Mouse (Mus musculus) heart, embryonic 14.5 days (tissue): ENCODE measurements around the gene Cnpy4. TPM values are rescaled to one million over a fixed set of nuclear protein-coding genes. Genes with fewer than 3 reads are reported as not detected.
"Not testable (repeated sequence)": the region's sequence is repeated elsewhere in the genome, so short reads cannot be mapped to it uniquely, and the experiment has no call there.

Experiments used
- ATAC-seq: fragments of 200-750 bp; cut with Nextera tagmentation; 2 replicates; pipeline ENCODE4 v1.8.0; 2017; ENCODE audit warnings: low read depth, moderate TSS enrichment; ENCODE audit not compliant: insufficient number of reproducible peaks, insufficient read depth, low FRiP score
- H3K27ac ChIP-seq, 2 experiments: fragments of 200-500 bp in 1 of 2; fragments of 300-500 bp in 1 of 2; sonication (generic) in 1 of 2; replicated peaks in 1 of 2; 2 replicates each; pipeline ENCODE4 v1.5.1; 2012 to 2014; ENCODE audit warnings: low read depth in 2 of 2, low read length in 2 of 2, control low read depth in 1 of 2, mild to moderate bottlenecking in 1 of 2, mixed read lengths in 1 of 2; ENCODE audit not compliant: control insufficient read depth in 1 of 2, insufficient read depth in 1 of 2
- H3K27me3 ChIP-seq: fragments of 300-500 bp; sonication (generic); 2 replicates; pipeline ENCODE4 v1.6.1; 2014; ENCODE audit warnings: mild to moderate bottlenecking, low read length, control low read depth; ENCODE audit not compliant: control insufficient read depth, insufficient read depth
- H3K36me3 ChIP-seq: fragments of 300-500 bp; sonication (generic); 2 replicates; pipeline ENCODE4 v1.6.1; 2014; ENCODE audit warnings: mild to moderate bottlenecking, control low read depth, low read length, mixed read lengths; ENCODE audit not compliant: control insufficient read depth, insufficient read depth
- H3K4me1 ChIP-seq, 2 experiments: fragments of 200-500 bp in 1 of 2; fragments of 300-500 bp in 1 of 2; sonication (generic) in 1 of 2; 2 replicates each; pipeline ENCODE4 v1.6.1; 2012 to 2014; ENCODE audit warnings: low read length in 2 of 2, control low read depth in 1 of 2, mixed read lengths in 1 of 2; ENCODE audit not compliant: control insufficient read depth in 2 of 2, insufficient read depth in 2 of 2
- H3K4me2 ChIP-seq: fragments of 300-500 bp; sonication (generic); 2 replicates; pipeline ENCODE4 v1.6.1; 2014; ENCODE audit warnings: mild to moderate bottlenecking, low read length
- H3K4me3 ChIP-seq, 2 experiments: fragments of 200-500 bp in 1 of 2; fragments of 300-500 bp in 1 of 2; sonication (generic) in 1 of 2; 2 replicates each; pipeline ENCODE4 v1.5.1; 2012 to 2014; ENCODE audit warnings: low read length in 2 of 2, mild to moderate bottlenecking in 2 of 2, control low read depth in 1 of 2, low read depth in 1 of 2, moderate library complexity in 1 of 2; ENCODE audit not compliant: control insufficient read depth in 1 of 2, insufficient read depth in 1 of 2
- H3K9ac ChIP-seq: fragments of 300-500 bp; sonication (generic); 2 replicates; pipeline ENCODE4 v1.6.1; 2014; ENCODE audit warnings: mild to moderate bottlenecking, low read length
- H3K9me3 ChIP-seq: fragments of 300-500 bp; sonication (generic); 2 replicates; pipeline ENCODE4 v1.6.1; 2016; ENCODE audit warnings: low read length, control low read depth; ENCODE audit not compliant: control insufficient read depth
- WGBS: fragments of 180-500 bp; shearing (Covaris S2); extraction: QIAGEN DNeasy Blood & Tissue Kit; methylation state at CpG from one replicate; pipeline ENCODE4 v1.1.7; 2014; 5-methylcytosine and 5-hydroxymethylcytosine counted together
- polyA plus RNA-seq: library from polyadenylated mRNA; unstranded; fragments of >200 nt; fragmentation: Nextera tagmentation; extraction: Ambion mirVana; gene quantifications from 2 replicates; pipeline ENCODE4 v1.2.1, GENCODE M21; 2014

Gene Cnpy4
- polyA plus RNA-seq, 1 experiment from 2014 or later, result 22.8 TPM

DNA sequence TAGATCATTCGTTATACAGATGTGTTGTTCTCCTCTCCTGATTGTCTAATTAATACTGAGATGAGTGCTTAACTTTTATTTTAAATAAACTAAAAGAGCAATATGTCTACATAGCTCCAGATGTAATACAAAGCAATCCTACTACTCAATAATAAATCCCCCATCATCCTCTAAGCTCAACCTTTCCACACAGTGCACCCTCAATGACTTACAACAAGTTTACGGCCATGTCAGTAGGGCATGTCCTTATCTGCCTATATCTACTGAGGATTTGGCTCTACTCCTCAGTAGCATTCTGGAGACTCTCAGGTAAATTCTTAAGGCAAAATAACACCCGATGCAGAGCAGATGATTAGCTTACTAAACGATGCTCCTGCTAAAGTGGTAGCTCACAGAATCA lies 20.6 kb downstream of the Cnpy4 start:
- no peak for ATAC-seq
- Histone ChIP-seq H3K36me3 (no peaks in the 10 kb centered on the region), H3K4me1 (no peaks in the 10 kb centered on the region), H3K4me3 (no peak overlapping the region), H3K9ac (no peak overlapping the region), H3K27me3 (no peaks in the 10 kb centered on the region), H3K9me3 (peaks cover 17% of the 10 kb centered on the region), H3K27ac (no peak overlapping the region), H3K4me2 (no peak overlapping the region)
- 73% methylated on average over 4 of the region's 4 CpGs for WGBS

DNA sequence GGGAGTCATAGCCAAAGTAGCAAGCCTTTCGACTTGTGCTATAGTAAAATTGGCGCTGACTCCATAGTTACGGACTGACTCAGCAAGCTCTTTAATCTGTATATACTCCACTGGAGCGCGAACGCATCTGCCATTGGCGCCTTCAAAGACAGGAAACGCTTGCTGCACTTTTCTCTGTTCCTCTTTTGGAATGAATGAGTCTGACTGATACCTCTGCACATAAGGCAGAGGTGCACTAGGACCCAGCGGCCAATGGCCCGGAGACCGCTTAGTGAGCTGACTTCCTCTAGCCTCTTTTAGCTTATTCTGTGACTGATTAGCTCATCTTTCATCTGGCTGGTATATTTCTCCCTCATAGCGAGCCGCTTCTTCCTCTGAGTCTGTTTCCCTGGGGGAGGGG lies 29.3 kb downstream of the Cnpy4 start:
- not testable (repeated sequence) for H3K36me3 ChIP-seq, H3K27ac ChIP-seq, H3K9ac ChIP-seq, H3K4me2 ChIP-seq, H3K4me1 ChIP-seq, H3K4me3 ChIP-seq, H3K9me3 ChIP-seq, ATAC-seq, H3K27me3 ChIP-seq
- WGBS, result 91% methylated on average over 13 of the region's 13 CpGs

DNA sequence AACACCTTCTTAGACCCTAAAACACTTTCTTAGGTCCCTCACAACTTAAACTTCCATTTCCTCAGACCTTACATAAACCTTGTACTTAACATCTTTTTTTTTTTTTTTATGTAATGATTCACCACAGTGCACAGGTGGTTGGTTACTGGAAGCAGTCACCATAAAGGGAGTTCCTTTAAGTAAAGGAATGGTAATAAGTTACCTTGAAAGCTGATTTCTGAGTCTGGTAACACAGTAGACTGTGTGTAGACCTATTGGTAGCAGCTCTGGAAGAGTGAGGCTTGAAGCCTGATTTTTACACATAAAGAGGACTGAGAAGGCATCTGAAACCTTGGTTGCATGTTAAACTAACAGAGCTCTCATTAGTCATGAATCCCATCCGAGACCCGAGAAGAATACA lies 32.6 kb downstream of the Cnpy4 start:
- Histone ChIP-seq H3K4me2 (no peak overlapping the region), H3K27ac (no peak overlapping the region), H3K9ac (no peak overlapping the region), H3K36me3 (no peaks in the 10 kb centered on the region), H3K4me3 (no peak overlapping the region), H3K27me3 (no peaks in the 10 kb centered on the region), H3K4me1 (no peaks in the 10 kb centered on the region), H3K9me3 (peaks cover 5% of the 10 kb centered on the region; the same call in 1 of the 2 replicates)
- WGBS, result 71% methylated on average over 2 of the region's 2 CpGs
- no peak for ATAC-seq

DNA sequence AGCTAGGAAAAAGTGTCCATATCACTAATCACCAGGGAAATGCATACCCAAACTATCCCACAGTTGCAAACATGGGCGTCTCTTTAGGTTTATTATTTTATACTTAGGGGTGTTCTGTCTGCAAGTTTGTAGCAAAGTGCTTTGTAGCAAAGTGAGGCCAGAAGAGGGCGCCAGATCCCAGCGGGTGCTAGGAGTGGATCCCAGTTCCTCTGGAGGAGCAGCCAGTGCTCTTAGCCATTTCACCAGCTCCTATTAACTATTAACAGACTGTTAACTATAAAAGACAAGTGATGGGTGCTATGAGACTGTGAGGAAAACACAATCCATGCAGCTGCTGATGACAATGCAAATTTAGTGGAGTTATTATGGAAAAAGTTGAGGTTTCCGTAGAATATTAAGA lies 34.8 kb downstream of the Cnpy4 start:
- Histone ChIP-seq H3K4me3 (no peak overlapping the region), H3K27me3 (no peaks in the 10 kb centered on the region), H3K4me1 (no peaks in the 10 kb centered on the region), H3K9ac (no peak overlapping the region), H3K9me3 (no peaks in the 10 kb centered on the region), H3K4me2 (no peak overlapping the region), H3K27ac (no peak overlapping the region), H3K36me3 (no peaks in the 10 kb centered on the region)
- ATAC-seq, result no peak
- WGBS, result 22% methylated on average over 4 of the region's 4 CpGs

DNA sequence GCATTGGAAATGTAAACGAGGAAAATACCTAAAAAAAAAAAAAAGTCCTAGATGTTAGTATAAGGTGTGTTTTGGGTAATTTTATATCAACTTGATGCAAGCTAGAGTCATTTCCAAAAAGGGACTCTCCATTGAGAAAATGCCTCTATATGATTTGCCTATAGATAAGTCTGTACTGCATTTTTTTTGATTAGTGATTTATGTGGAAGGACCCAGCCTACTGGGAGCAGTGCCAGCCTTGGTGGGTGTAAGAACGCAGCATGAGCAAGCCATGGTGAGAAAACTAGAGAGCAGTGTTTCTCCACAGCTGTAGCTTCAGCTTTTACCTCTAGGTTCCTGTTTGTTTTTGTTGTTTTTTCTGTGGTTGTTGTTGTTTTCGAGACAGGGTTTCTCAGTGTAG lies 36.0 kb downstream of the Cnpy4 start:
- Histone ChIP-seq H3K4me2 (no peak overlapping the region), H3K27me3 (no peaks in the 10 kb centered on the region), H3K4me1 (no peaks in the 10 kb centered on the region), H3K9me3 (no peaks in the 10 kb centered on the region), H3K27ac (no peak overlapping the region), H3K36me3 (no peaks in the 10 kb centered on the region), H3K4me3 (no peak overlapping the region), H3K9ac (no peak overlapping the region)
- no peak for ATAC-seq
- 41% methylated on average over 3 of the region's 3 CpGs for WGBS

DNA sequence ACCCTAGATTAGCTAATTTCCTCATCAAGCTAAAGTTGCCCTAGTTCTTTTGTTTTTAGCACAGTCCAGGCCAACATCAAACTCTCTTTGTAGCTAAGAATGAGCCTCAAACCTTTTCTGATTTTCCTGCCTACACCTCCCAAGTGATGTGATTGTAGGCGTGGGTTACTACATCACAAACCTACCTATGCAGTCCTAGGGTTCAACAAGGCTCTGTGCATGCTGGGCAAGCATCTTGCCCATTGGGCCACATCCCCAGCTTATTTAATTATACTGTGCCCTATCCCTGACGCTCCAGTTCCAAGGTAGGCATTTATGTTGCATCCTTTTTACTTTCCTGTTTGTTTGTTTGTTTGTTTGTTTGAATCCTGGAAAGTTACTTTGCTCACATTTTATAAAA lies 38.4 kb downstream of the Cnpy4 start, which contains the start of gene Nxpe5:
TSS of gene Nxpe5 (plus strand) at position 199 of the 400 bp plus-strand sequence.
- Histone ChIP-seq H3K27me3 (no peaks in the 10 kb centered on the region), H3K9me3 (no peaks in the 10 kb centered on the region), H3K4me3 (no peak within 1 kb of the TSS), H3K4me1 (no peaks in the 10 kb centered on the region), H3K36me3 (no peaks in the 10 kb centered on the region), H3K4me2 (no peak within 1 kb of the TSS), H3K27ac (no peak within 1 kb of the TSS), H3K9ac (no peak within 1 kb of the TSS)
- WGBS, result 51% methylated on average over 2 of the region's 2 CpGs
- no peak for ATAC-seq

DNA sequence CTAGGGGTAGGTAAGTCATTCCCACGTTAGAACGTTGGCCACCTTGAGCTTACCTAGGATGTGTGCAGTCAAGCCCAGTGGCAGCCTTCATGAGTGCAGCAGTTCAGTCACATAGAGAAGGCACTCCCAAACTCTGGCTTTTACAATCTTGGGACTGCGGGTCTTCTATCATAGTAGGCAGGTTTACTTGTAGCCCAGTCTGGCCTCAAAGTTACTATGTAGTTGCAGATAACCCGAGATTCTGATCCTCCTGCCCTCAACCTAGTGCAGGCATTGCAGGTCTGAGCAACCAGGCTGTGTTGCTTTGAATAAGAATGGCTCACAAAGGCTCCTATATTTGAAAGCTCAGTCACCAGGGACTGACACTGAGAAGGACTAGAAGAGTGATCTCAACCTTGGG lies 39.2 kb downstream of the Cnpy4 start:
- H3K9me3 ChIP-seq, result no peaks in the 10 kb centered on the region
- no peak overlapping the region for H3K4me3 ChIP-seq
- no peaks in the 10 kb centered on the region for H3K27me3 ChIP-seq
- no peak for ATAC-seq
- H3K4me1 ChIP-seq, result no peaks in the 10 kb centered on the region
- no peak overlapping the region for H3K4me2 ChIP-seq
- H3K27ac ChIP-seq, result no peak overlapping the region
- WGBS, result 66% methylated on average over 4 of the region's 4 CpGs
- no peak overlapping the region for H3K9ac ChIP-seq
- no peaks in the 10 kb centered on the region for H3K36me3 ChIP-seq

DNA sequence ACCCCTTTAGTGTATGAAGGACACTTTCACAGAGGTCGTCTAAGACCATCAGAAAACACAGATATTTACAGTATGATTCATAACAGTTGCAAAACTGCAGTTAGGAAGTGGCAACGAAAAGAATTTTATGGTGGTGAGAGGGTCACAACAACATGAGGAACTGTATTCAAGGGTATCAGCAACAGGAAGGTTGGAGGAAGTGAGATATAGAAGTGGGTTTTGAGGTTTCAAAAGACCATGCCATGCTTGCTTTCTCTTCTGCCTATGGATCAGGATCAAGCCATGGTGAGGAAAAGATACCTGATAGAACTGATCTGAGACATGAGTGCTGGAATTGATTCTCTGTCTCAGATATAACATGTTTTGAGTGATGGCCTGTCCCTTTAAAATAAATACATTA lies 40.1 kb downstream of the Cnpy4 start:
- no peak overlapping the region for H3K27ac ChIP-seq
- no peak overlapping the region for H3K9ac ChIP-seq
- no peaks in the 10 kb centered on the region for H3K9me3 ChIP-seq
- 43% methylated on average over 2 of the region's 2 CpGs for WGBS
- H3K4me3 ChIP-seq, result no peak overlapping the region
- no peaks in the 10 kb centered on the region for H3K36me3 ChIP-seq
- no peak overlapping the region for H3K4me2 ChIP-seq
- no peaks in the 10 kb centered on the region for H3K4me1 ChIP-seq
- no peak for ATAC-seq
- no peaks in the 10 kb centered on the region for H3K27me3 ChIP-seq
